Mouse (Mus musculus) small intestine, adult 2 months (tissue): ENCODE results near the gene Cttnbp2.

ENCODE experiments used
- CTCF ChIP-seq: fragments of 200-500 bp; IDR thresholded peaks from 2 replicates; pipeline ENCODE4 v1.5.1; 2012; ENCODE audit warnings: low read depth, mild to moderate bottlenecking, control low read depth, inconsistent platforms, low read length, moderate library complexity, mixed read lengths; ENCODE audit not compliant: insufficient replicate concordance, insufficient read length; ENCODE audit errors: extremely low read depth
- POLR2A ChIP-seq: fragments of 200-500 bp; IDR thresholded peaks from 2 replicates; pipeline ENCODE4 v1.6.1; 2012; ENCODE audit warnings: low read depth, mild to moderate bottlenecking, control low read depth, inconsistent platforms, low read length, moderate library complexity

- TF ChIP-seq CTCF (no peak), POLR2A (no peak)
Measured at GRCm38 (mm10) chr6:18408445-18408844, 106.2 kb downstream of the Cttnbp2 start.
